Mouse (Mus musculus): ENCODE measurements around the gene Acvr2b. TPM values are rescaled to one million over a fixed set of nuclear protein-coding genes. Genes with fewer than 3 reads are reported as not detected.

Gene Acvr2b
- 6.3 and 8.4 TPM in 2 replicates for polyA plus RNA-seq (2015; fragmentation: Nextera tagmentation; extraction: Ambion mirVana)

DNA sequence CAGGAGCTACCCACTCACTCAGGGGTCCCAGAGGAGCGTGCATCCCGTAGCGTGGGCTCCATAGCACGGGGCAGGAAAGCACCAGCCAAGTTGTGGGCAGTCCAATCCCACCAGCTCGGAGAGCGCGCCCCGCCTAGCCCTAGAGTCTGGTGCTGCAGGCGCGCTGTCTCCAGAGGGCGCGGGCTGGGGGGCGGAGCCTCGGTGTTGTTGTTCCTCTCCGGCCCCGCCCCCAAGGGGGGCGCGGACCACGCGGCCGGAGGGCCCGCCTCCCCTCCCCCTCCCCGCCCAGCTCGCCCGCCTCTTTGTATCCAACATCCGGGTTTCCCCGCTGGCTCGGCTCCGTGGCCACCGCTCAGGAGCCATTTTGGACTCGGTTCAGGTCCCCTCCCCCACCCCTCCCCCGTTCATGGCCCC is at the start of gene Acvr2b:
Gene Acvr2b (plus strand): TSS at position 318 of the 414 bp plus-strand sequence.
- peaks cover 14% of the 10 kb centered on the region for H3K4me1 ChIP-seq (ENCODE audit: control insufficient read depth, insufficient read depth, low read length)
- H3K36me3 ChIP-seq (ENCODE audit: control insufficient read depth, insufficient read depth, low read length), result no peaks in the 10 kb centered on the region
- ATAC-seq, result peak; percentile 95
- no peaks in the 10 kb centered on the region for H3K9me3 ChIP-seq (ENCODE audit: control insufficient read depth, low read length)
- peak within 1 kb of the TSS; percentile 93 for H3K27ac ChIP-seq (ENCODE audit: low read length)
- H3K9ac ChIP-seq (ENCODE audit: low read depth, low read length), result peak within 1 kb of the TSS; percentile 93
- H3K27me3 ChIP-seq (replicated peaks; ENCODE audit: control insufficient read depth, insufficient read depth, low read length), result no peaks in the 10 kb centered on the region
- under 1% methylated on average over 28 of the region's 32 CpGs for WGBS
- peak within 1 kb of the TSS; percentile 77 for H3K4me3 ChIP-seq (ENCODE audit: low read length)
- H3K4me2 ChIP-seq (ENCODE audit: low read depth, low read length), result peak within 1 kb of the TSS; percentile 98

GRCm38 (mm10) chr9:119353926-119354325 is 48.0 kb upstream of the Acvr2b start:
- no peaks in the 10 kb centered on the region; the same call in 1 of the 2 replicates for H3K27me3 ChIP-seq (replicated peaks; ENCODE audit: control insufficient read depth, insufficient read depth, low read length)
- H3K36me3 ChIP-seq (ENCODE audit: control insufficient read depth, insufficient read depth, low read length), result peaks cover 5% of the 10 kb centered on the region
- H3K9me3 ChIP-seq (ENCODE audit: control insufficient read depth, low read length), result no peaks in the 10 kb centered on the region
- 0 out of 2 replicates have a peak, but pooled peaks cover 5% of the 10 kb centered on the region for H3K4me1 ChIP-seq (ENCODE audit: control insufficient read depth, insufficient read depth, low read length)
- H3K9ac ChIP-seq (ENCODE audit: low read depth, low read length), result no peak overlapping the region
- H3K27ac ChIP-seq (ENCODE audit: low read length), result no peak overlapping the region
- H3K4me3 ChIP-seq (ENCODE audit: low read length), result no peak overlapping the region
- no peak overlapping the region for H3K4me2 ChIP-seq (ENCODE audit: low read depth, low read length)
- no peak for ATAC-seq
- WGBS, result 65% methylated on average over 6 of the region's 6 CpGs

GRCm38 (mm10) chr9:119355943-119356342 is 46.0 kb upstream of the Acvr2b start:
- H3K27ac ChIP-seq (ENCODE audit: low read length), result no peak overlapping the region
- 76% methylated on average over 6 of the region's 6 CpGs for WGBS
- H3K4me3 ChIP-seq (ENCODE audit: low read length), result no peak overlapping the region
- H3K36me3 ChIP-seq (ENCODE audit: control insufficient read depth, insufficient read depth, low read length), result peaks cover 5% of the 10 kb centered on the region
- H3K9ac ChIP-seq (ENCODE audit: low read depth, low read length), result no peak overlapping the region
- no peaks in the 10 kb centered on the region; the same call in 1 of the 2 replicates for H3K27me3 ChIP-seq (replicated peaks; ENCODE audit: control insufficient read depth, insufficient read depth, low read length)
- ATAC-seq, result no peak
- H3K9me3 ChIP-seq (ENCODE audit: control insufficient read depth, low read length), result no peaks in the 10 kb centered on the region
- no peak overlapping the region for H3K4me2 ChIP-seq (ENCODE audit: low read depth, low read length)
- 0 out of 2 replicates have a peak, but pooled peaks cover 5% of the 10 kb centered on the region for H3K4me1 ChIP-seq (ENCODE audit: control insufficient read depth, insufficient read depth, low read length)

DNA sequence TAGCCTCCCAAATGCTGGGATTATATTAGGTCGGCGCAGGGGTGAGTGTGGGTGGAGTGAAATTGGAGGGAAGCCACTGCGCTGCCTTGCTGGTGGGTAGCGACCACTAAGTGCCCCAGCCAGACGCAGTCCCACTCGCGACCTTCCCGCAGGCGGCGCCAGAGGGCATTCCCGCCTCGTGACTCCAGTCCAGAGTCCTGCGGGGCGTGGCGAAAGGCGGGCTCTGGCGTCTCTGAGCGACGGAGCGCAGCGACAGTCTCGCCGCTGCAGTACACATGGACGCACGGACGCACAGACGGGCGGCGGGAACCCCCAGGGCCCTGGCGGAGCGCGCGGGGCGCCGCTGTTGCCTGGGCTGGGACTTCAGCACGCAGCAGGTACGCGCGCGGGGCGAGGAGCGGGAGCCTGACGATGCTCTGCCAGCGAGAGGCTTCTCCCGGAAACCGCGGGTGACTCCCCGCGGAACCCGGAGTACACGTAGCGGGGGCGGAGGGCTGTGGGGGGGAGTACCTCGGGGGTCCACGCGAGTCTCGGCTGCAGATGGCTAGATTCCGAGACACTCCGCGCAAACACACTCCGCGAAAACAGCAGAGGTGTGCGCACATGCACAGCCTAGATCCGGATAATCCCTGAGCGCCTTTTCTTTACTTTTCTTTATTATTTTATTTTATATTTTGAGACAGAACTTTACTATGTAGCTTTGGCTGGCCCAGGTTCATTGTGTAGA is 44.4 kb upstream of the Acvr2b start, which contains the start of gene Xylb:
Gene Xylb (plus strand): TSS at position 51 of the 727 bp plus-strand sequence.
- H3K4me3 ChIP-seq (ENCODE audit: low read length), result peak within 1 kb of the TSS; percentile 74
- WGBS, result 3% methylated on average over 64 of the region's 65 CpGs
- no peaks in the 10 kb centered on the region for H3K9me3 ChIP-seq (ENCODE audit: control insufficient read depth, low read length)
- H3K36me3 ChIP-seq (ENCODE audit: control insufficient read depth, insufficient read depth, low read length), result no peaks in the 10 kb centered on the region
- no peak within 1 kb of the TSS for H3K27ac ChIP-seq (ENCODE audit: low read length)
- H3K9ac ChIP-seq (ENCODE audit: low read depth, low read length), result peak within 1 kb of the TSS; percentile 80
- peak within 1 kb of the TSS; percentile 90 for H3K4me2 ChIP-seq (ENCODE audit: low read depth, low read length)
- no peaks in the 10 kb centered on the region; the same call in 1 of the 2 replicates for H3K27me3 ChIP-seq (replicated peaks; ENCODE audit: control insufficient read depth, insufficient read depth, low read length)
- ATAC-seq, result peak; percentile 95
- H3K4me1 ChIP-seq (ENCODE audit: control insufficient read depth, insufficient read depth, low read length), result 0 out of 2 replicates have a peak, but pooled peaks cover 5% of the 10 kb centered on the region

- peak overlapping the region; percentile 74 for H3K4me3 ChIP-seq (ENCODE audit: low read length)
- peak overlapping the region; percentile 80 for H3K9ac ChIP-seq (ENCODE audit: low read depth, low read length)
- no peaks in the 10 kb centered on the region for H3K36me3 ChIP-seq (ENCODE audit: control insufficient read depth, insufficient read depth, low read length)
- no peak overlapping the region for H3K27ac ChIP-seq (ENCODE audit: low read length)
- H3K4me2 ChIP-seq (ENCODE audit: low read depth, low read length), result peak overlapping the region; percentile 90
- 30% methylated on average over 9 of the region's 9 CpGs for WGBS
- peak; percentile 5; the same call in 1 of the 2 replicates for ATAC-seq
- H3K9me3 ChIP-seq (ENCODE audit: control insufficient read depth, low read length), result no peaks in the 10 kb centered on the region
- no peaks in the 10 kb centered on the region; the same call in 1 of the 2 replicates for H3K27me3 ChIP-seq (replicated peaks; ENCODE audit: control insufficient read depth, insufficient read depth, low read length)
- H3K4me1 ChIP-seq (ENCODE audit: control insufficient read depth, insufficient read depth, low read length), result 0 out of 2 replicates have a peak, but pooled peaks cover 5% of the 10 kb centered on the region
These were observed 43.9 kb upstream of the Acvr2b start for GRCm38 (mm10) chr9:119358058-119358429.

DNA sequence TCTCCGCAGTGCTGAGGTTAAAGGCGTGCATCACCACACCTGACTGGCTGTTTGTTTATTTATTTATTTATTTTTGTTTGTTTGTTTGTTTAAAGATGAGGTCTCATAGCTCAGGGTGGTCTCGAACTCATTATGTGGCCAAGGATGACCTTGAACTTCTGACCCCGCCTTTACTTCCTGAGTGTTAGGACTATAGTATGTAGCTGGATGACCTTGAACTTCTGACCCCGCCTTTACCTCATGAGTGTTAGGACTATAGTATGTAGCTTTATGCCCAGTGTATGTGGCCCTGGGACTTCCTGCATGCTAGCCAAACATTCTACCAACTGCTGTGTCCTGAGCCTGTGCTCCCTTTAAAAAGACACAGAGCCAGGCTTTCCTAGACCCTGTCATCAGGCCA is 40.5 kb upstream of the Acvr2b start:
- H3K9me3 ChIP-seq (ENCODE audit: control insufficient read depth, low read length), result no peaks in the 10 kb centered on the region
- H3K27me3 ChIP-seq (replicated peaks; ENCODE audit: control insufficient read depth, insufficient read depth, low read length), result no peaks in the 10 kb centered on the region; the same call in 1 of the 2 replicates
- no peak overlapping the region for H3K4me3 ChIP-seq (ENCODE audit: low read length)
- no peak overlapping the region for H3K9ac ChIP-seq (ENCODE audit: low read depth, low read length)
- H3K36me3 ChIP-seq (ENCODE audit: control insufficient read depth, insufficient read depth, low read length), result no peaks in the 10 kb centered on the region
- WGBS, result 93% methylated on average over 5 of the region's 5 CpGs
- ATAC-seq, result no peak
- 0 out of 2 replicates have a peak, but pooled peaks cover 5% of the 10 kb centered on the region for H3K4me1 ChIP-seq (ENCODE audit: control insufficient read depth, insufficient read depth, low read length)
- H3K27ac ChIP-seq (ENCODE audit: low read length), result no peak overlapping the region
- no peak overlapping the region for H3K4me2 ChIP-seq (ENCODE audit: low read depth, low read length)

DNA sequence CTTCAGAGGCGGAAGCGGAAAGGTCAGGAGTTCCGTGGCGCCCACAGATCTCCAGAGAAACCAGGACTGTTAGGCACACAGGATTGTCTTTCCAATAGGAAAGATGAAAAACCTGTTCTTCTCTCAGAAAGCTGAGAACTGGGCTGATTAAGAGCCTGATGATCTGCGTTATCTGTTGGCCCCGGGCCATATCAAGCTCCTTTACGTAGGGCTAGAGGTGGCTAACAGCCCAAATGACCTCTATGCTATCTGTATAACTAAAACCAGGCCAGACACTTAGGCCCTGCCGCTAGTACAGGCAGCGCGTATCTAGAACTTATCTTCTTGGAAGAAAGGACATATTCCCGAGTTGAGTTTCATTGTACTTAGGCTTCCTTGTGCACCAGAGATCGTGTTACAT is 38.7 kb upstream of the Acvr2b start:
- peak; percentile 84 for ATAC-seq
- Histone ChIP-seq H3K36me3 (ENCODE audit: control insufficient read depth, insufficient read depth, low read length) (no peaks in the 10 kb centered on the region), H3K9me3 (ENCODE audit: control insufficient read depth, low read length) (no peaks in the 10 kb centered on the region), H3K9ac (ENCODE audit: low read depth, low read length) (no peak overlapping the region), H3K4me2 (ENCODE audit: low read depth, low read length) (no peak overlapping the region), H3K4me1 (ENCODE audit: control insufficient read depth, insufficient read depth, low read length) (0 out of 2 replicates have a peak, but pooled peaks cover 2% of the 10 kb centered on the region), H3K27ac (ENCODE audit: low read length) (peak overlapping the region; percentile 54; the same call in 1 of the 2 replicates), H3K27me3 (replicated peaks; ENCODE audit: control insufficient read depth, insufficient read depth, low read length) (no peaks in the 10 kb centered on the region), H3K4me3 (ENCODE audit: low read length) (no peak overlapping the region)
- WGBS, result 64% methylated on average over 12 of the region's 12 CpGs

- H3K4me3 ChIP-seq (ENCODE audit: low read length), result no peak within 1 kb of the TSS
- 0 out of 2 replicates have a peak, but pooled peaks cover 4% of the 10 kb centered on the region for H3K36me3 ChIP-seq (ENCODE audit: control insufficient read depth, insufficient read depth, low read length)
- no peaks in the 10 kb centered on the region for H3K27me3 ChIP-seq (replicated peaks; ENCODE audit: control insufficient read depth, insufficient read depth, low read length)
- H3K9ac ChIP-seq (ENCODE audit: low read depth, low read length), result no peak within 1 kb of the TSS
- H3K4me2 ChIP-seq (ENCODE audit: low read depth, low read length), result no peak within 1 kb of the TSS
- 69% methylated on average over 7 of the region's 7 CpGs for WGBS
- ATAC-seq, result no peak
- H3K27ac ChIP-seq (ENCODE audit: low read length), result no peak within 1 kb of the TSS
- H3K9me3 ChIP-seq (ENCODE audit: control insufficient read depth, low read length), result no peaks in the 10 kb centered on the region
- H3K4me1 ChIP-seq (ENCODE audit: control insufficient read depth, insufficient read depth, low read length), result no peaks in the 10 kb centered on the region
These were observed 36.6 kb upstream of the Acvr2b start, which contains the start of gene Slc22a14 for GRCm38 (mm10) chr9:119365284-119365683. Gene Slc22a14, minus strand, starts transcription at chr9:119365553.

DNA sequence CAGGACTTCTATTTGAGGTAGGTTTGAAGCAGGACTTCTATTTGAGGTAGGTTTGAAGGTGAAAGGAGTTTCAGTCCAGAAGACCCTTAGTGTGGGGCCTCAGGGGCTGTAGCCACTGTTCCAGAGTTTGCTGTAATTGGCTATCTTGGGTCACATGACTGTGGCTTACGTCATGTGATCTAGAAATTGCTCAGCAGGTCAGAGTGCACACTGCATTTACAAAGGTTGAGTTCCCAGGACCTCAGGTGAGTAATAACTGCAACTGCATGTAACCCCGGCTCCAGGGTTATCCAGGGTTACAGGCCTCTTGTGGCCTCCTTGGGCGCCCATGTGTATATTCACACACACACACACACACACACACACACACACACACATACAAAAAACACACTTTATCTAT is 33.6 kb upstream of the Acvr2b start:
- Histone ChIP-seq H3K4me3 (ENCODE audit: low read length) (no peak overlapping the region), H3K27ac (ENCODE audit: low read length) (no peak overlapping the region), H3K36me3 (ENCODE audit: control insufficient read depth, insufficient read depth, low read length) (0 out of 2 replicates have a peak, but pooled peaks cover 4% of the 10 kb centered on the region), H3K9me3 (ENCODE audit: control insufficient read depth, low read length) (no peaks in the 10 kb centered on the region), H3K4me1 (ENCODE audit: control insufficient read depth, insufficient read depth, low read length) (no peaks in the 10 kb centered on the region), H3K27me3 (replicated peaks; ENCODE audit: control insufficient read depth, insufficient read depth, low read length) (no peaks in the 10 kb centered on the region), H3K9ac (ENCODE audit: low read depth, low read length) (no peak overlapping the region), H3K4me2 (ENCODE audit: low read depth, low read length) (no peak overlapping the region)
- 83% methylated on average over 3 of the region's 3 CpGs for WGBS
- ATAC-seq, result peak; percentile 59

Measured in intestine, embryonic 16.5 days (tissue).